Mouse (Mus musculus): ENCODE measurements around the gene Mcu. TPM values are rescaled to one million over a fixed set of nuclear protein-coding genes. Genes with fewer than 3 reads are reported as not detected.

The Mcu gene
- polyA plus RNA-seq, 1 experiment from 2014 or later: 36.0 TPM

GRCm38 (mm10) chr10:59509197-59509596 lies 107.3 kb downstream of the Mcu start:
- H3K36me3 ChIP-seq (ENCODE audit: control insufficient read depth, insufficient read depth, low read length): no peaks in the 10 kb centered on the region
- peaks cover 20% of the 10 kb centered on the region for H3K4me1 ChIP-seq (ENCODE audit: control insufficient read depth, insufficient read depth, low read length)
- no peak overlapping the region for H3K4me2 ChIP-seq (replicated peaks; ENCODE audit: low read depth, low read length)
- no peak overlapping the region for H3K9ac ChIP-seq (ENCODE audit: low read depth, low read length)
- H3K9me3 ChIP-seq (ENCODE audit: control insufficient read depth, low read length): no peaks in the 10 kb centered on the region
- H3K4me3 ChIP-seq (ENCODE audit: low read length): no peak overlapping the region
- H3K27me3 ChIP-seq (ENCODE audit: control insufficient read depth, insufficient read depth, low read length): no peaks in the 10 kb centered on the region
- no peak for ATAC-seq (ENCODE audit: low FRiP score, low TSS enrichment)
- 65% methylated on average over 4 of the region's 4 CpGs for WGBS
- no peak overlapping the region for H3K27ac ChIP-seq (ENCODE audit: low read depth, low read length)

GRCm38 (mm10) chr10:59506711-59507110 lies 109.8 kb downstream of the Mcu start:
- Histone ChIP-seq H3K36me3 (ENCODE audit: control insufficient read depth, insufficient read depth, low read length) (no peaks in the 10 kb centered on the region), H3K4me1 (ENCODE audit: control insufficient read depth, insufficient read depth, low read length) (peaks cover 21% of the 10 kb centered on the region), H3K27me3 (ENCODE audit: control insufficient read depth, insufficient read depth, low read length) (no peaks in the 10 kb centered on the region), H3K4me2 (replicated peaks; ENCODE audit: low read depth, low read length) (no peak overlapping the region), H3K9ac (ENCODE audit: low read depth, low read length) (no peak overlapping the region), H3K27ac (ENCODE audit: low read depth, low read length) (no peak overlapping the region; the same call in 1 of the 2 replicates), H3K4me3 (ENCODE audit: low read length) (no peak overlapping the region), H3K9me3 (ENCODE audit: control insufficient read depth, low read length) (no peaks in the 10 kb centered on the region)
- WGBS: 37% methylated on average over 5 of the region's 5 CpGs
- ATAC-seq (ENCODE audit: low FRiP score, low TSS enrichment): no peak

DNA sequence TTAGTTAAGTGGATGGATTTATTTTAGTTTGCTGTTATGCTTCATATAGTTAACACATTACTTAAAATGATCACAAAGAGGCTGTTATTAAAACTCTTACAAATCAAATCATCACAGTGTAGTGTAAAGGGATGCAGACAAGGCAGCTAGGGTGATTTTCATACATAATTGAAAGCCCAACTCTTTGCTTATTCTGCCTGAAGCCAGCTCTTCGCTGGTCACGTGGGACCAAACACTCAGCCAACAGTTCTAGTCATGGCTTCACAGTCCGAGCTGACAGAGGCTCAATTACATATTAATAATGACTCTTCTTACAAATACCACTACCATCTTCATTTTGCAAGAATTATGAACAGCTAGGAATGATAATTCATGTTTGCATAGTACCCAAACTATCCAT lies 112.2 kb downstream of the Mcu start:
- no peaks in the 10 kb centered on the region for H3K9me3 ChIP-seq (ENCODE audit: control insufficient read depth, low read length)
- H3K27ac ChIP-seq (ENCODE audit: low read depth, low read length): no peak overlapping the region
- no peaks in the 10 kb centered on the region for H3K36me3 ChIP-seq (ENCODE audit: control insufficient read depth, insufficient read depth, low read length)
- WGBS: 64% methylated on average over 3 of the region's 3 CpGs
- H3K27me3 ChIP-seq (ENCODE audit: control insufficient read depth, insufficient read depth, low read length): no peaks in the 10 kb centered on the region
- no peak overlapping the region for H3K4me2 ChIP-seq (replicated peaks; ENCODE audit: low read depth, low read length)
- H3K4me3 ChIP-seq (ENCODE audit: low read length): no peak overlapping the region
- H3K4me1 ChIP-seq (ENCODE audit: control insufficient read depth, insufficient read depth, low read length): peaks cover 12% of the 10 kb centered on the region
- no peak; the same call in 1 of the 2 replicates for ATAC-seq (ENCODE audit: low FRiP score, low TSS enrichment)
- no peak overlapping the region for H3K9ac ChIP-seq (ENCODE audit: low read depth, low read length)

GRCm38 (mm10) chr10:59503433-59504210 lies 112.9 kb downstream of the Mcu start:
- peak; percentile 53; the same call in 1 of the 2 replicates for ATAC-seq (ENCODE audit: low FRiP score, low TSS enrichment)
- H3K9ac ChIP-seq (ENCODE audit: low read depth, low read length): no peak overlapping the region
- no peaks in the 10 kb centered on the region for H3K36me3 ChIP-seq (ENCODE audit: control insufficient read depth, insufficient read depth, low read length)
- peak overlapping the region; percentile 36 for H3K4me2 ChIP-seq (replicated peaks; ENCODE audit: low read depth, low read length)
- WGBS: 35% methylated on average over 31 of the region's 31 CpGs
- H3K9me3 ChIP-seq (ENCODE audit: control insufficient read depth, low read length): no peaks in the 10 kb centered on the region
- peaks cover 13% of the 10 kb centered on the region for H3K4me1 ChIP-seq (ENCODE audit: control insufficient read depth, insufficient read depth, low read length)
- H3K4me3 ChIP-seq (ENCODE audit: low read length): 0 out of 2 replicates have a peak overlapping the region, but pooled peaks have one; percentile 6
- H3K27ac ChIP-seq (ENCODE audit: low read depth, low read length): no peak overlapping the region
- no peaks in the 10 kb centered on the region for H3K27me3 ChIP-seq (ENCODE audit: control insufficient read depth, insufficient read depth, low read length)

DNA sequence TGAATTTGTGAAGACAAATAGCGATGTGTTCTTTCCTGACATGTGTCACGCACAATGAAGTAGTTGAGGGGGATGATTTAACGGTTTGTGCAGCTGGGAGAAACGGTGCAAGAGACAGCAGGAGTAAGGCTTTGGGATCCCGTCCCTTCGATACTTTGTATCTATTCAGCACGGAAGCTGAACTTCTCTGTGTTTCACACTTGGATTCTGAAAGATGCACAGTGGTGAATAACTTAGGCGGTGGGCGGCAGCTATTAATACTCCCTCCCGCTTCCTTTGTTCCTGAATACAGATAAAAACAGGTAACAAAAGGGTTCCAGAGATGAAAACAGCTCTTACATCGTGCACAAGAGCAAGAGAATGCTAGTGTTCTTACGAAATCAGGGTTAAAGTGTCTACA lies 114.1 kb downstream of the Mcu start:
- H3K36me3 ChIP-seq (ENCODE audit: control insufficient read depth, insufficient read depth, low read length): no peaks in the 10 kb centered on the region
- no peak overlapping the region for H3K9ac ChIP-seq (ENCODE audit: low read depth, low read length)
- H3K27me3 ChIP-seq (ENCODE audit: control insufficient read depth, insufficient read depth, low read length): no peaks in the 10 kb centered on the region
- no peak overlapping the region for H3K4me2 ChIP-seq (replicated peaks; ENCODE audit: low read depth, low read length)
- WGBS: 55% methylated on average over 12 of the region's 12 CpGs
- H3K9me3 ChIP-seq (ENCODE audit: control insufficient read depth, low read length): no peaks in the 10 kb centered on the region
- peaks cover 13% of the 10 kb centered on the region for H3K4me1 ChIP-seq (ENCODE audit: control insufficient read depth, insufficient read depth, low read length)
- no peak overlapping the region for H3K27ac ChIP-seq (ENCODE audit: low read depth, low read length)
- no peak for ATAC-seq (ENCODE audit: low FRiP score, low TSS enrichment)
- H3K4me3 ChIP-seq (ENCODE audit: low read length): no peak overlapping the region

DNA sequence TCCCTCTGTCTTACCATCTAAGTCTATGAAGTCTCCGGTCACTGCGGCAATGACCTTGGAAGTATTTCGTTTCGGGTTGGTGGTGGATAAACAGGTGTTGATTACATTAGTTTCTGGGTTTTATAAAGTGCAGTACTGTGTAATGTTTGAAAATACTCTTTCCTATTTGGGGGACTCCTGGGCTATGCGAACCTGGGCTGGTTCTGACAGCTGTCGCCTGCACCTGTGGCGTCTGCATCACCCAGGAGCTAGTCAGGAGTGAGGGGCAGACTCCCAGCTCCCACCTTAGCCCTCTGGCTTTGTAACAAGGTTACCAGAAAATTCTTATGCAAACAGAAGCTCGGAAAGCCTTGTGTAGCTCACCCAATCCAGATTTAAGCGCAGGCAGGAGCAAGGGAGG lies 114.7 kb downstream of the Mcu start:
- Histone ChIP-seq H3K27ac (ENCODE audit: low read depth, low read length) (no peak overlapping the region), H3K27me3 (ENCODE audit: control insufficient read depth, insufficient read depth, low read length) (no peaks in the 10 kb centered on the region), H3K4me1 (ENCODE audit: control insufficient read depth, insufficient read depth, low read length) (peaks cover 13% of the 10 kb centered on the region), H3K36me3 (ENCODE audit: control insufficient read depth, insufficient read depth, low read length) (no peaks in the 10 kb centered on the region), H3K9me3 (ENCODE audit: control insufficient read depth, low read length) (no peaks in the 10 kb centered on the region), H3K9ac (ENCODE audit: low read depth, low read length) (no peak overlapping the region), H3K4me3 (ENCODE audit: low read length) (no peak overlapping the region), H3K4me2 (replicated peaks; ENCODE audit: low read depth, low read length) (no peak overlapping the region)
- WGBS: 70% methylated on average over 9 of the region's 9 CpGs
- ATAC-seq (ENCODE audit: low FRiP score, low TSS enrichment): no peak

DNA sequence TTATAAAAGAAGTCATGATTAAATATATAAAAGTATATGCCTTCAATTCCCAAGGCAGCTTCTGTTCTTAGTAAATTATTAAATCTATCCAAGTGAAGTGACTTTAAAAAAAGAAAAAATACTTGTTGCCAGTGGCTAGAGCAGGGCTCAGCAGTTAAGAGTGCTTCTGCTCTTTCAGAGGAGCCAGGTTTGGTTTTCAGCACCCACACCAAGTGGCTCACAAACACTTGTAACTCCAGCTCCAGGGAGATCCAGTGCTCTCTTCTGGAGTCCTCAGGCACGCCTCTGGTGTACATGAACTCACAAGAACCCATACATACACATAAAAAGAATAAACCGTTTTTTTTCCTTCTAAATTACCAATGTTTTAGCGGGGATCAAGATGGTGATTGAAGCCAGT lies 116.3 kb downstream of the Mcu start:
- Histone ChIP-seq H3K36me3 (ENCODE audit: control insufficient read depth, insufficient read depth, low read length) (no peaks in the 10 kb centered on the region), H3K27ac (ENCODE audit: low read depth, low read length) (no peak overlapping the region), H3K27me3 (ENCODE audit: control insufficient read depth, insufficient read depth, low read length) (no peaks in the 10 kb centered on the region), H3K4me1 (ENCODE audit: control insufficient read depth, insufficient read depth, low read length) (peaks cover 13% of the 10 kb centered on the region), H3K4me3 (ENCODE audit: low read length) (no peak overlapping the region), H3K9me3 (ENCODE audit: control insufficient read depth, low read length) (no peaks in the 10 kb centered on the region), H3K9ac (ENCODE audit: low read depth, low read length) (no peak overlapping the region), H3K4me2 (replicated peaks; ENCODE audit: low read depth, low read length) (no peak overlapping the region)
- WGBS: 82% methylated on average over 3 of the region's 3 CpGs
- ATAC-seq (ENCODE audit: low FRiP score, low TSS enrichment): no peak

- no peak overlapping the region for H3K9ac ChIP-seq (ENCODE audit: low read depth, low read length)
- H3K9me3 ChIP-seq (ENCODE audit: control insufficient read depth, low read length): 0 out of 2 replicates have a peak, but pooled peaks cover 5% of the 10 kb centered on the region
- no peak for ATAC-seq (ENCODE audit: low FRiP score, low TSS enrichment)
- 91% methylated on average over 11 of the region's 11 CpGs for WGBS
- no peak overlapping the region for H3K4me2 ChIP-seq (replicated peaks; ENCODE audit: low read depth, low read length)
- no peak overlapping the region for H3K27ac ChIP-seq (ENCODE audit: low read depth, low read length)
- no peaks in the 10 kb centered on the region for H3K36me3 ChIP-seq (ENCODE audit: control insufficient read depth, insufficient read depth, low read length)
- peaks cover 5% of the 10 kb centered on the region; the same call in 1 of the 2 replicates for H3K4me1 ChIP-seq (ENCODE audit: control insufficient read depth, insufficient read depth, low read length)
- no peak overlapping the region for H3K4me3 ChIP-seq (ENCODE audit: low read length)
- H3K27me3 ChIP-seq (ENCODE audit: control insufficient read depth, insufficient read depth, low read length): no peaks in the 10 kb centered on the region
Observed at GRCm38 (mm10) chr10:59497019-59497418, 119.5 kb downstream of the Mcu start.

- H3K9ac ChIP-seq (ENCODE audit: low read depth, low read length): no peak overlapping the region
- peaks cover 16% of the 10 kb centered on the region; the same call in 1 of the 2 replicates for H3K9me3 ChIP-seq (ENCODE audit: control insufficient read depth, low read length)
- H3K36me3 ChIP-seq (ENCODE audit: control insufficient read depth, insufficient read depth, low read length): peaks cover 3% of the 10 kb centered on the region; the same call in 1 of the 2 replicates
- no peak for ATAC-seq (ENCODE audit: low FRiP score, low TSS enrichment)
- H3K4me2 ChIP-seq (replicated peaks; ENCODE audit: low read depth, low read length): no peak overlapping the region
- H3K4me3 ChIP-seq (ENCODE audit: low read length): no peak overlapping the region
- WGBS: 65% methylated on average over 8 of the region's 8 CpGs
- H3K27me3 ChIP-seq (ENCODE audit: control insufficient read depth, insufficient read depth, low read length): no peaks in the 10 kb centered on the region
- H3K27ac ChIP-seq (ENCODE audit: low read depth, low read length): no peak overlapping the region
- H3K4me1 ChIP-seq (ENCODE audit: control insufficient read depth, insufficient read depth, low read length): peaks cover 5% of the 10 kb centered on the region; the same call in 1 of the 2 replicates
Observed at GRCm38 (mm10) chr10:59494917-59495316, 121.6 kb downstream of the Mcu start.

Measured in kidney, embryonic 14.5 days (tissue).